Mouse (Mus musculus): ENCODE measurements around the gene Lrmda. TPM values are rescaled to one million over a fixed set of nuclear protein-coding genes. Genes with fewer than 3 reads are reported as not detected.

Lrmda gene
- polyA plus RNA-seq, 1 experiment from 2014 or later, result 0.87 TPM

GRCm38 (mm10) chr14:22666437-22666836, 646.9 kb downstream of the Lrmda start:
- Histone ChIP-seq H3K4me2 (replicated peaks) (no peak overlapping the region), H3K4me3 (replicated peaks) (no peak overlapping the region), H3K36me3 (no peaks in the 10 kb centered on the region), H3K4me1 (replicated peaks) (no peaks in the 10 kb centered on the region), H3K27ac (no peak overlapping the region), H3K27me3 (replicated peaks) (no peaks in the 10 kb centered on the region), H3K9ac (no peak overlapping the region), H3K9me3 (no peaks in the 10 kb centered on the region)
- 67% methylated on average over 3 of the region's 3 CpGs for WGBS
- ATAC-seq, result no peak

GRCm38 (mm10) chr14:22668302-22668701, 648.8 kb downstream of the Lrmda start:
- Histone ChIP-seq H3K4me2 (replicated peaks) (no peak overlapping the region), H3K27ac (no peak overlapping the region), H3K27me3 (replicated peaks) (no peaks in the 10 kb centered on the region), H3K36me3 (no peaks in the 10 kb centered on the region), H3K9ac (no peak overlapping the region), H3K9me3 (no peaks in the 10 kb centered on the region), H3K4me3 (replicated peaks) (no peak overlapping the region), H3K4me1 (replicated peaks) (no peaks in the 10 kb centered on the region)
- WGBS, result 31% methylated on average over 8 of the region's 8 CpGs
- no peak for ATAC-seq

GRCm38 (mm10) chr14:22668711-22669110, 649.2 kb downstream of the Lrmda start:
- H3K4me1 ChIP-seq (replicated peaks), result no peaks in the 10 kb centered on the region
- H3K4me3 ChIP-seq (replicated peaks), result no peak overlapping the region
- no peaks in the 10 kb centered on the region for H3K9me3 ChIP-seq
- no peak overlapping the region for H3K27ac ChIP-seq
- no peaks in the 10 kb centered on the region for H3K27me3 ChIP-seq (replicated peaks)
- no peaks in the 10 kb centered on the region for H3K36me3 ChIP-seq
- 47% methylated on average over 6 of the region's 6 CpGs for WGBS
- H3K4me2 ChIP-seq (replicated peaks), result no peak overlapping the region
- H3K9ac ChIP-seq, result no peak overlapping the region
- no peak for ATAC-seq

GRCm38 (mm10) chr14:22673581-22673980, 654.1 kb downstream of the Lrmda start:
- Histone ChIP-seq H3K36me3 (no peaks in the 10 kb centered on the region), H3K9me3 (no peaks in the 10 kb centered on the region), H3K27ac (no peak overlapping the region), H3K4me2 (replicated peaks) (no peak overlapping the region), H3K4me1 (replicated peaks) (no peaks in the 10 kb centered on the region), H3K9ac (no peak overlapping the region), H3K4me3 (replicated peaks) (no peak overlapping the region), H3K27me3 (replicated peaks) (no peaks in the 10 kb centered on the region)
- WGBS, result 39% methylated on average over 5 of the region's 5 CpGs
- ATAC-seq, result no peak

- Histone ChIP-seq H3K4me3 (replicated peaks) (no peak overlapping the region), H3K9ac (no peak overlapping the region), H3K9me3 (no peaks in the 10 kb centered on the region), H3K4me2 (replicated peaks) (no peak overlapping the region), H3K27ac (no peak overlapping the region), H3K36me3 (no peaks in the 10 kb centered on the region), H3K27me3 (replicated peaks) (no peaks in the 10 kb centered on the region), H3K4me1 (replicated peaks) (no peaks in the 10 kb centered on the region)
- 74% methylated on average over 5 of the region's 5 CpGs for WGBS
- ATAC-seq, result no peak
Observed at GRCm38 (mm10) chr14:22679008-22679704, 659.6 kb downstream of the Lrmda start.

GRCm38 (mm10) chr14:22679705-22680643, 660.5 kb downstream of the Lrmda start:
- H3K4me1 ChIP-seq (replicated peaks), result no peaks in the 10 kb centered on the region
- no peak overlapping the region for H3K4me2 ChIP-seq (replicated peaks)
- H3K9me3 ChIP-seq, result no peaks in the 10 kb centered on the region
- no peak for ATAC-seq
- no peaks in the 10 kb centered on the region for H3K36me3 ChIP-seq
- 58% methylated on average over 9 of the region's 9 CpGs for WGBS
- H3K27me3 ChIP-seq (replicated peaks), result no peaks in the 10 kb centered on the region
- H3K27ac ChIP-seq, result no peak overlapping the region
- H3K9ac ChIP-seq, result no peak overlapping the region
- H3K4me3 ChIP-seq (replicated peaks), result no peak overlapping the region

GRCm38 (mm10) chr14:22686886-22687285, 667.4 kb downstream of the Lrmda start:
- no peaks in the 10 kb centered on the region for H3K9me3 ChIP-seq
- WGBS, result 56% methylated on average over 4 of the region's 4 CpGs
- H3K4me2 ChIP-seq (replicated peaks), result no peak overlapping the region
- H3K4me3 ChIP-seq (replicated peaks), result no peak overlapping the region
- no peaks in the 10 kb centered on the region for H3K4me1 ChIP-seq (replicated peaks)
- H3K36me3 ChIP-seq, result no peaks in the 10 kb centered on the region
- no peak for ATAC-seq
- H3K9ac ChIP-seq, result no peak overlapping the region
- no peak overlapping the region for H3K27ac ChIP-seq
- no peaks in the 10 kb centered on the region for H3K27me3 ChIP-seq (replicated peaks)

GRCm38 (mm10) chr14:22688399-22688798, 668.9 kb downstream of the Lrmda start:
- ATAC-seq, result no peak

GRCm38 (mm10) chr14:22695448-22695847, 675.9 kb downstream of the Lrmda start:
- Histone ChIP-seq H3K27ac (no peak overlapping the region), H3K27me3 (replicated peaks) (no peaks in the 10 kb centered on the region; the same call in 1 of the 2 replicates), H3K4me3 (replicated peaks) (no peak overlapping the region), H3K36me3 (no peaks in the 10 kb centered on the region), H3K4me1 (replicated peaks) (0 out of 2 replicates have a peak, but pooled peaks cover 4% of the 10 kb centered on the region), H3K9ac (no peak overlapping the region), H3K9me3 (no peaks in the 10 kb centered on the region), H3K4me2 (replicated peaks) (no peak overlapping the region)
- ATAC-seq, result no peak
- WGBS, result 37% methylated on average over 6 of the region's 6 CpGs

More at GRCm38 (mm10) chr14:22688399-22688798, 668.9 kb downstream of the Lrmda start:
- Histone ChIP-seq H3K9ac (no peak overlapping the region), H3K4me2 (replicated peaks) (no peak overlapping the region), H3K27me3 (replicated peaks) (no peaks in the 10 kb centered on the region), H3K9me3 (no peaks in the 10 kb centered on the region), H3K36me3 (no peaks in the 10 kb centered on the region), H3K27ac (no peak overlapping the region), H3K4me3 (replicated peaks) (no peak overlapping the region), H3K4me1 (replicated peaks) (no peaks in the 10 kb centered on the region)
- 89% methylated on average over 2 of the region's 2 CpGs for WGBS

GRCm38 (mm10) chr14:22695931-22696365, 676.4 kb downstream of the Lrmda start:
- WGBS, result 63% methylated on average over 4 of the region's 4 CpGs
- H3K4me1 ChIP-seq (replicated peaks), result 0 out of 2 replicates have a peak, but pooled peaks cover 4% of the 10 kb centered on the region
- no peaks in the 10 kb centered on the region for H3K9me3 ChIP-seq
- ATAC-seq, result no peak
- no peak overlapping the region for H3K9ac ChIP-seq
- H3K36me3 ChIP-seq, result no peaks in the 10 kb centered on the region
- H3K27ac ChIP-seq, result no peak overlapping the region
- H3K4me2 ChIP-seq (replicated peaks), result no peak overlapping the region
- no peaks in the 10 kb centered on the region; the same call in 1 of the 2 replicates for H3K27me3 ChIP-seq (replicated peaks)
- no peak overlapping the region for H3K4me3 ChIP-seq (replicated peaks)

- no peak overlapping the region for H3K9ac ChIP-seq
- 94% methylated on average over 1 of the region's 1 CpGs for WGBS
- H3K4me1 ChIP-seq (replicated peaks), result 0 out of 2 replicates have a peak, but pooled peaks cover 4% of the 10 kb centered on the region
- no peak for ATAC-seq
- H3K27me3 ChIP-seq (replicated peaks), result no peaks in the 10 kb centered on the region; the same call in 1 of the 2 replicates
- no peaks in the 10 kb centered on the region for H3K9me3 ChIP-seq
- no peaks in the 10 kb centered on the region for H3K36me3 ChIP-seq
- no peak overlapping the region for H3K27ac ChIP-seq
- H3K4me3 ChIP-seq (replicated peaks), result no peak overlapping the region
- H3K4me2 ChIP-seq (replicated peaks), result no peak overlapping the region
Observed at GRCm38 (mm10) chr14:22700236-22700635, 680.7 kb downstream of the Lrmda start.

- Histone ChIP-seq H3K27ac (no peak overlapping the region), H3K4me3 (replicated peaks) (no peak overlapping the region), H3K4me2 (replicated peaks) (no peak overlapping the region), H3K36me3 (no peaks in the 10 kb centered on the region), H3K4me1 (replicated peaks) (0 out of 2 replicates have a peak, but pooled peaks cover 4% of the 10 kb centered on the region), H3K9me3 (no peaks in the 10 kb centered on the region), H3K27me3 (replicated peaks) (no peaks in the 10 kb centered on the region; the same call in 1 of the 2 replicates), H3K9ac (no peak overlapping the region)
- WGBS, result 89% methylated on average over 2 of the region's 2 CpGs
- no peak for ATAC-seq
Observed at GRCm38 (mm10) chr14:22700690-22701089, 681.2 kb downstream of the Lrmda start.

Measured in intestine, embryonic 15.5 days (tissue).